Mouse (Mus musculus) layer of hippocampus, adult 18-20 months (tissue): Measurements from ENCODE around the gene Fmnl1. TPM values are rescaled to one million over a fixed set of nuclear protein-coding genes. Genes with fewer than 3 reads are reported as not detected.

Experiments
- DNase-seq, 2 experiments: peaks; one replicate each; pipeline ENCODE4 v3.0.0; 2022; ENCODE audit warnings: low spot score in 2 of 2
- long read RNA-seq: library from polyadenylated mRNA; stranded (forward); transcript quantifications from one replicate; pipeline ENCODE4 v2.0.0, GENCODE M21; 2021
- total RNA-seq, 2 experiments: library from RNA; stranded (reverse); gene quantifications; 2 replicates each; pipeline ENCODE4 v1.2.3; 2021

Fmnl1 gene
- total RNA-seq = 100 to 1,000 TPM; 132 to 148 TPM
- long read RNA-seq, transcript Fmnl1-201 (15 exons, 2,830 nt) = major isoform, 14 of 119 reads
- long read RNA-seq, partial matches to known transcripts = 75 of 119 reads
- long read RNA-seq, other reads (novel, unspliced or antisense) = 30 of 119 reads

DNA sequence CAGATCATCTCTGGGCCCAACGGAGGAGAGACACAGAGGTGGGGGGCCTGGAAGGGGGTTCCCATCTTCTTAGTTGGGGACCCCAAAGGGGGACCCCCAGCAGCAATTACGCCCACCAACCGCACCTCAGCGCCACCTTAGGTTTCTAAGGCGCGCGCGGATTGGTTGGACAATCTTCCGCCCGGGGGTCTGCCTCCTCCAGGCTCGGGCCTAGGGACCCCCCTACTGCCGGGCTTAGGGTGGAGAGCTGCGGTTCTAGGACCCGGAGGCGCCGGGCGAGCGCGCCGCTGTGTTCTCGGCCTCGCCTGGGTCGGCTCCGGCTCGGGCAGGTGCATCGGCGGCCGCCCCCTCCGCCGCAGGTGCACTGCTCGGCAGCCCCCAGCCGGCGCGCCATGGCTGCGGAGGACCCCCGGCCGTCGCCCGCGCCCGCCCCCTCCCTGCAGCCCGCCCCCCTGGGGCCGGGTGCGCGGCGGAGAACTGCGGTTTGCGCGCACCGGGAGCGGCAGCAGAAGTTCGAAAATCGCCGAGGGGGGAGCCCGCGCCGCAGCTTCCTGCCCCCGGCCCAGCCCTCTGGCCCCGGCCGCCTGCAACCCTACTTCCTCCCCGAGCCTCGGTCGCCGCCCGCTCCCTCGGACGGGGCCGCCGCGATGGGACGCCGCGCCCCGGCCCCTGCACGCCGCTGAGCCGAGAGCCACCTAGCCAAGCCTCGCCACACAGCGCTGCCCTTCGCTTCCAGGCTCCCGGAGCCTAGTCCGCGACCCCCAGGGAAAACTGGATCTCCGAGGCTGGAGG lies at the start of gene Fmnl1:
Fmnl1 (plus strand) TSS at position 614 of the 792 bp plus-strand sequence.
- DNase-seq = no peak

DNA sequence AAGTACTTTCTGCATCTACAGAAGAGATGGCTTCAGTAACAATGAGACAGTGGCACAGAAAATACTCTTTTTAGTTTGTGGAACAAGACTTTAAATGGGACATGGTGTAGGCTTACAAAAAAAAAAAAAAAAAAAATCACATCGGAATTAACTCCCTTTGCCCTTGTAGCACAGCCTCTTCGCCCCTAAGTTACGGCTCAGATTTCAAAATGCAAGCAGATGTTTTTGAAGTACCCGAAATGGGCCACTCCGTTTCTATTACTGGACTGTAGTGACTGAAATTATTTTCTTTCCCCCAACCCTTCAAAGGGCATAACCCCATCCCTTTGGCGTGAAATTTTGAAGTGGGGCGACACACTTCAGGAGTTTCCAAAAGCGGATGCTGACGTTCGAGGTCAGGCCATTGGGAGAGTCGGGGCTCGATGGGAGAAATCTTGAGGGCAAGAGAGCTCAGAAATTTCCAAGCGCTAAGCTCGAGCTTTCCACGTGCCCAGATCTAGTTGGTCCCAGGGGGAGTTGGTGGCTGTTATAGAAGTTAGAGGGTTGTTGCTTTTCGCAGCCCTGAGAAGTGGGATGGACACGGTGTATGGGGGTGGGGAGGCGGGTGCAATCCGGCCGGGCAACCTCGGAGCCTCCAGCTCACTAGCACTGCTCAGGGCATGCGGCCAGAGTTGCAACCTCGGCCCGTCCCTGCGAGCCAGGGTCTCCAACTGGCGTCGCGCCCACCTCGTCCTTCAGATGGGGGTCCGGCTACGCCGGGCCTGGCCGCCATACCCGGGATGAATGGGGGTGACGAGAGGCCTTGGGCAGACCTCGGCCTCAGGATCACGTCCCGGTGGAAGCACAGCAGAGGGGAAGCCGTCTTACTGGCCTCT lies 39.0 kb upstream of the Fmnl1 start, which contains the start of gene Hexim2:
Hexim2 (plus strand) TSS at position 729 of the 875 bp plus-strand sequence.
- no peak for DNase-seq

DNA sequence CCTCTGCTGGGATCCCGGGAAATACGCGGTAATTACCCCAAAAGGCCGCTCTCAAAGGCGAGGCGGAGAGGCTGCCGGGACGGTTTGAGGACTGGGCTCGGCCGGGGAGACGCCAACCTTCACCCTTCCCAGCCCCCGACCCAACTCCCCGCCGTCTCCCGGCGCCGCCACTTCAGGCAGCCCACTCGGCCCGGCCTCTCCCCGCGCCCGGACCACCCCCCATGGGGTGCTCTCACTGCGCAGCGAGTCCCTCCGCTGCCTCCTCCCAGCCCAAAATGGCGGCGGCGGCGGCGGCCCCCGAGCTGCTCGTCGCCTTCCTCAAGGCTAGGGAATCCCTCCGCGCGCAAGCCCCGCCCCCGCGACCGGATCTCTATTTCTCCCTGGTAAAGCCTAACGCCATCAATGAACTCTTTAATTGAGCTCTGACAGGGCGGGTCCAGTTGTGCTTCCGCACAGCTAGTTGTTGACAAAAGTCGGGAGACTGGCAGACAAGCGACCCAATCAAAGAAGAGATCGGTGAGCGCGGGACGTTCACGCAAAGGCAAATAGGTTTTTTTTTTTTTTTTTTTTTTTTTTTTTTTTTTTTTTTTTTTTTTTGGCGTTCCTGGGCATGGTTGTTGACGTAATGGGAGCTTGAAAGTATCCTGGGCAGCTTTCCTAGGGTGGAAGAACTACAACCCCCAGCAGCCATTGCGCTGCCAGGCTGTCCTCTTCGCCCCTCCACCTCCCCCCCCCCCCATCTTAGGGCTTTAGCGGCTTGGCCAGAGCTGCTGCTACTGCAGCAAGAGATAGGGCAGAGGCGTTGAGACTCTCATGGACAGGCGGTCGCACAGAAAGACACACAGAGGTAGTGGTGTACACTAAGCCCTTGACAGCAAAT lies 38.1 kb upstream of the Fmnl1 start:
- peak; percentile 99 to 100 for DNase-seq

- DNase-seq = no peak
Measured at GRCm38 (mm10) chr11:103133456-103134185, 37.3 kb upstream of the Fmnl1 start.

GRCm38 (mm10) chr11:103134221-103134620 lies 36.7 kb upstream of the Fmnl1 start:
- no peak for DNase-seq

GRCm38 (mm10) chr11:103136039-103136577 lies 34.8 kb upstream of the Fmnl1 start:
- no peak for DNase-seq

DNA sequence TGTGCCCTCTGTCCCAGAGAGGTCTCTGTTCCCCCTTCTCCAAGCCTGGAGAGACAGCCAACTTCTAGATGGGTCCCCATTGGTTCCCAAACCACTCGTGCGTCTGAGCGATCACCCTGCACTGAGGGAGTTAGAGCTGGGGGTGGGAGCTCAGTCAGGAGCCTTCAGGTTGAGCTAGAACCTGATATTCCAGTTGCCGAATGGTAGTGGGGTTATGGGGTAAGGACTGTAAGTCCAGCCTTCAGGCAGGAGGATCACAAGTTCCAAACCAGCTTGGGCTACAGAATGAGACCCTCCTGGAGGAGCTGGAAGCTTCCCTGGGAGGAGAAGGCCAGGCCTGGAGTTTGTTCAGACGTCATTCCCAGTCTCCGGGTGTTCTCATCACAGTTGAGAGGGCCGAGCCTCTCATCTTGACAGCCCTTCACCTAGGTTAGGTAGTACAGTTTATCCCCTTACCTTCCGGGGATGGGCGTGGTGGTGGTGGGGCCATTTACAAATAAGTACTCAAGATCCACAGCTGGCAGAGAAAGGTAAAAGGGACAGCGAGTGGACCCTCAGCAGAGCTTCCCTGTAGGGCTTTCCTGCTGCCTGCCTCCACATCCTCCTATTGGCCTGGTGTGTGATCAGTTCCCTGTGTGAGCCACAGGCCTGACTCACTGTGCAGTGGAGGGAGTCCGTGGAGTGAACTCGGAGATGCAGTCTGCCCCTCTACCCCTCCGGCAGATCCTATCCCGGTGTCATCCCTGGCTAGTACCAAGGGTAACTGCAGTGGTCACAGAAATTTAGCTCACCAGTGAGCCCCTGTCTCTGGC lies 30.8 kb upstream of the Fmnl1 start:
- DNase-seq = no peak

DNA sequence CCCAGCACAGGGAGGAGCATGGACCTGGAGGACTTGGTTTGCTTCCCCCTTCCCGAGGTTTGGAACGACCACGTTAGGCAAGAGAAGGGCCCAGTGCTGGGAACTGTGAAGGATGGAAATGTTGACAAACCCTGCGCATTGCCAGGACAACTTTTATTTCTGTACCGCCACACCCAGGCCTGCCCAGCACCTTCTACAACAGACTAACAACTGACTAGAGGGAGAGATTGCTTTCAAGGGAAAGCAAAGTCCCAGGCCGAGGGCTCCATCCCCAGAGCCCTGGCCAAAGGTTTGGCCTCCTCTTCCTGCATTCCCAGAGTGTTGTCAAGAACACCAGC lies 30.2 kb upstream of the Fmnl1 start:
- DNase-seq = no peak

DNA sequence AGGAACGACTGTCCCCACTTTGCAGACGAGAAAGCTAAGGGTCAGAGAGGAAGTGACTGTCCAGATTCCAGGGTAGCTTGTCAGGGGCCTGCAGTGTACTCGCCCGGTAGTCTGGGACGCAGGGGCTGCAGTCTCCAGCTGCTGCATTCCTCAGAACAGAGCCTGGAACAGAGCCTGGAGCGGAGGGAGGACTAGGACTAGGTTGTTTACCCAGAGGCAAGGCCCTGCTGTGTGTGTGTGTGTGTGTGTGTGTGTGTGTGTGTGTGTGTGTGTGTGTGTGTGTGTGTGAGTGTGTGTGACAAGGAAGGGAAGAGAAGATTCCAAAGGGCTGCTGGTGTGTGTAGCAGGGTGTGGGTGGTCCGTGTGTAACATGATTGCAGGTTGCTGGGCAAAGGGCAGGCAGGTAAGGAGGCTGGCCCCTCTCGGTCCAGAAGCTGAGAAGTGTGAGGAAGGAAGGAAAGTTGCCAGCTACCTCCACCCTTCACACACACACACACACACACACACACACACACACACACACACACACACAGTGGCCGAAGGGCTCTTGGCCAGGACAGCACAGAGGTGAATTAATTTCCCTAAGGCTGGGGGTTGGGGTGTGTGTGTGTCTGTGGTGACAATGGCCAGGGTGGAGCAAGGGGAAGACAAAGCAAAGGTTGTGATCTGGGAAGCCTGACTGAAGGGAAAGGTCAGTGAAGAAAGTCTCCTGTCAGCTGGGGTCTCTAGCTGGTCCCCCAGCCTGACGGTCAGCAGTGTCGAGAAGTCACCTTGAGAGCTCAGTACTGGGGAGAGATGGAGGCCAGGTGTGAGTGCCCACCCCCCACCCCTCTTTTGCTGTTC lies 29.6 kb upstream of the Fmnl1 start:
- DNase-seq = no peak

DNA sequence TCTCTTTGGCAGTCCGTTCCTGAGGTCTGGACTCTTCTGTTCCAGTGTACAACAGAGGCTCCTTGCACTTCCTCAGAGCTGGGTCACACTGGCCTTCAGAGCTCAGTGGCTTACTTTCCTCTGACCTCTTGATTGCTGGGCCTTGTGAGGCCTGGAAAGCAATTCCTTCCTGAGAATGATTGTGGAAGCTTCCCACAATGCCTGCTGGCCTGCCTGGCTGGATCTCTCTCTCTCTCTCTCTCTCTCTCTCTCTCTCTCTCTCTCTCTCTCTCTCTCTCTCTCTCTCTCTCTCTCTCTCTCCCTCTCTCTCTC lies 29.0 kb upstream of the Fmnl1 start:
- DNase-seq = no peak

- DNase-seq = peak; percentile 84 to 93
Measured at GRCm38 (mm10) chr11:103142441-103143182, 28.3 kb upstream of the Fmnl1 start.

DNA sequence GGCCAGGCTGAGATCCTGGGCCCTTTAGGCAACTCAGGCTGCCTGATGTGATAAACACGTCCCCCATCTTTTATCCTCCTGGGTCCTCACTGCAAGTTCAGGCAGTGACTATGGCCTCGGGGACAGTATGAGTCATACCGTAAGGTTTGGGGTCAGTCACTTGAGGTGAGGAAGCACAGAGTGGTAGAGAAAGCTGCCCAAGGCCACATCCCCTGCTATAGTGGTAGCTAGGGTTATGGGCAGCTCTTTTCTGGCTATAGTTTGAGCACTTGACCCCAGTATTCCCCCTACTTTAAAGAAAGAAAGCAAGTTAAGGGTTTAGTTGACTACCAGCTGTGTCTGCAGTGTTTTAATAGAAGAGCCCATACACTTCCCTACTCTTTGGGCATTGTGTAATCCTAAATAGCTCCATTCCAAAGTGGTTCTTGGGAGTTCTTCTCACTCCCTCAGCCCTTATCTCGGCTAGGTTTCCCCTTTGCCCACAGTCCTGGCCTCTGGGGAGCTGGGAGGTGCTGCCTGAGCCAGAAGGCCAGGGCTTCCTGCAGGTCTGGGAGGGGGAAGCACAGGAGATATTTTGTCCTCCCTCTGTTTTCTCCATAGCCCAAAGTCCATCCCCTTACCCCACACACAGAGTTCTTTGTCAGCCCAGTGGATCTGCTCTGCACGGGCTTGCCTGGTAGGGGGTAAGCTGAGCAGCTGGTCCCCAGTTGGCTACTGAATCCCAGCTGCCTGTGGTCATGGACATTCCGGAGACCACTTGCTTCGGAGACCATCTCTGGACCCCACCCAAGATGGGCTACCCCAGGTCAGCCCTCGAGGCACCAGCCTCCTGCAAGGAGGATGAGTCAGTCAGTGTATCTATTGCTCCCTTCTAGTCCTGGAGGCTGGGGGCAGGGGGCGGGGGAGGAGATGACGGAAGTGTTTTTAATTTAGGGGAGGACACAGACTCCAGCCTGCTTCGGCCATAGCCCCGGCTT lies 26.3 kb upstream of the Fmnl1 start:
- DNase-seq = no peak

DNA sequence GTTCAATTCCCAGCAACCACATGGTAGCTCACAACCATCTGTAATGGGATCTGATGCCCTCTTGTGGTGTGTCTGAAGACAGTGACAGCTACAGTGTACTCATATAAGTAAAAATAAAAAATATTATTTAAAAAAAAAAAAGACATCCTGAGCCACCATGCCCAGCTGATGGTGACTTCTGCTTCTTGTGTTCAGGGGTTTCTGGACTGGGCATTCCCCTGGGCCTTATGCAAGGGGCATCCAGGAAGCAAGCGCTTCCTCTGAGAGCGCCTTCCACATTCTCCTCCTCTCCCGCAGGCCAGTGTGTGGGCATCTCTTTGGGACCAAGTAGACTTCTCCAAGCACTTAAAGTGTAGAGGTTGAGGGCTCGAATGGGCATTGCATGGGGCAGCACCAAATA lies 24.5 kb upstream of the Fmnl1 start:
- no peak for DNase-seq

DNA sequence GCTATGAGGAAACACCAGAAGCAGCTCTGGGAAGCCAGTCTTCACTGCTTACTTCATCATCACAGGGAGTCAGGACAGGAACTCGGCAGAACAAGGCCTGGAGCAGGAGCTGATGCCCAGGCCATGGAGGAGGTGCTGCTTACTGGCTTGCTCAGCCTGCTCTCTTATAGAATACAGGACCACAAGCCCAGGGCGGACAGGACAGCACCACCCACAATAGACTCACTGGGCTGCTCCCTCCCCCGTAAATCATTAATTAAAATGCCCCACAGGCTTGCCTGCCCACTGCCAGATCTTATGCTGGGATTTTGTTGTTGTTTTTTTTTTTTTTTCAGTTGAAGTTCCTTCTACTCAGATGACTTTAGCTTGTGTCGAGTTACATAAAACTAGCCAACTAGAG lies 23.1 kb upstream of the Fmnl1 start:
- DNase-seq = no peak

GRCm38 (mm10) chr11:103149771-103150170 lies 21.1 kb upstream of the Fmnl1 start:
- no peak for DNase-seq

DNA sequence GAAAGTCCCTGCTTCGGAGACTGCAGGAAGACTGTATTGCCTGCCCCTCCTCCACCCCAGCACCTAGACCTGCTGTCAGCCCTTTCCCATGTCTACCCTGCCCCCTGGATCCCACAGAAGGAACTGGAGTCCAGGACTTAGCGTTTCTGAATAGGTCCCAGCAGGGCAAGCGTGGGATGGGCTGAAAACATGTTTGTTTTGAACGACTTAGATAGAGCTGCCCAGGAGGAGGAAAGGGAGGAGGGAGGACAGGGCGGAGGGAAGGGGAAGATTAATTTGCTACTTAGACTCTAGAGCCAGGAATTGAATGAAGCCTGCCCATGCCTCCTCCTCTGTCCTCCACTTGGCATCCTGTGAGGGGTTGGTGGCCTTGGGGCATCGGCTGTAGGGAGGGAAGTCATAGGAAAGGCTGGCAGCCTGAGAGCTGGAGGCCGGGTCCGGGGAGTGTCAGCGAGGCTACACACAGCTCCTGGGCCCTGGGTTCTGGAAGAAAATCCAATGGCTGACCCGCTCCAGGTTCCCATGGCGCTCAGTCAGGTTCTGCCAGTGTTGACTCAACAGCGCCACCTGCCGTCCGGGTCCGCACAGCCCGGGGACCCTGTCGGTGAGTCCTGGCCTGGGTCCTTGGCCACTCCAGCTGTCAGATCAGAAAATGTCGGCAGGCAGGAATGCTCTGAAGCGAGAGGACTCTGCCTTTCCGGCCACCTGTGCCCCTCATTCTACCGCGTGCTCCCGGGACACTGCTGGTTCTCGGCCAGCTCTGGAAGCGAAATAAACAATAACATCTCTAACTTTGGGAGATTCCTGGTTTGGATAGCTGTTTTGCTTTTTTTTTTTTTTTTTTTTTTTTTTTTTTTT lies 12.1 kb upstream of the Fmnl1 start:
- peak; percentile 86 to 96 for DNase-seq
